Mouse (Mus musculus) liver, adult (tissue): Measurements from ENCODE around the gene Lrrc23.

Experiments used
- GATA4 ChIP-seq: IDR thresholded peaks from 2 replicates; pipeline ENCODE4 v1.6.1; 2014; ENCODE audit warnings: mild to moderate bottlenecking, low read length; ENCODE audit not compliant: insufficient replicate concordance

Lrrc23 gene

GRCm38 (mm10) chr6:124720904-124721303 lies 58.6 kb downstream of the Lrrc23 start:
- no peak for TF ChIP-seq GATA4
